Mouse (Mus musculus) liver, embryonic 14.5 days (tissue): ENCODE results near the gene Cd151. TPM values are rescaled to one million over a fixed set of nuclear protein-coding genes. Genes with fewer than 3 reads are reported as not detected.

Experiments used
- ATAC-seq: fragments of 200-750 bp; cut with Nextera tagmentation; 2 replicates; pipeline ENCODE4 v1.8.0; 2017; ENCODE audit warnings: moderate number of reproducible peaks, mild to moderate bottlenecking, moderate library complexity; ENCODE audit not compliant: insufficient read depth
- DNase-seq, 3 experiments: peaks; one replicate each; pipeline ENCODE4 v3.0.0-alpha.2; 2012 to 2013; ENCODE audit warnings: low read depth in 3 of 3, low spot score in 3 of 3
- H3K27ac ChIP-seq: fragments of 300-500 bp; sonication (generic); 2 replicates; pipeline ENCODE4 v1.5.1; 2014; ENCODE audit warnings: moderate library complexity, mild to moderate bottlenecking, control low read depth, inconsistent platforms
- H3K27me3 ChIP-seq: fragments of 300-500 bp; sonication (generic); 2 replicates; pipeline ENCODE4 v1.6.1; 2014; ENCODE audit warnings: mild to moderate bottlenecking, low read length, moderate library complexity; ENCODE audit not compliant: control insufficient read depth, insufficient read depth
- H3K36me3 ChIP-seq: fragments of 300-500 bp; sonication (generic); replicated peaks from 2 replicates; pipeline ENCODE4 v1.6.1; 2014; ENCODE audit warnings: low read depth; ENCODE audit not compliant: control insufficient read depth, insufficient read depth
- H3K4me1 ChIP-seq, 2 experiments: fragments of 200-500 bp in 1 of 2; fragments of 300-500 bp in 1 of 2; sonication (generic) in 1 of 2; replicated peaks; 2 replicates each; pipeline ENCODE4 v1.6.1; 2012 to 2014; ENCODE audit warnings: antibody characterized with exemption in 1 of 2, inconsistent platforms in 1 of 2, low read length in 1 of 2; ENCODE audit not compliant: control insufficient read depth in 2 of 2, insufficient read depth in 2 of 2
- H3K4me2 ChIP-seq: fragments of 300-500 bp; sonication (generic); 2 replicates; pipeline ENCODE4 v1.6.1; 2014; ENCODE audit warnings: low read depth, mild to moderate bottlenecking, control low read depth, moderate library complexity
- H3K4me3 ChIP-seq, 2 experiments: fragments of 200-500 bp in 1 of 2; fragments of 300-500 bp in 1 of 2; sonication (generic) in 1 of 2; 2 replicates each; pipeline ENCODE4 v1.5.1; 2012 to 2014; ENCODE audit warnings: low read depth in 2 of 2, low read length in 2 of 2, mild to moderate bottlenecking in 2 of 2, control low read depth in 1 of 2, inconsistent platforms in 1 of 2, moderate library complexity in 1 of 2; ENCODE audit not compliant: insufficient read depth in 1 of 2
- H3K9ac ChIP-seq: fragments of 300-500 bp; sonication (generic); replicated peaks from 2 replicates; pipeline ENCODE4 v1.6.1; 2014; ENCODE audit warnings: mild to moderate bottlenecking, control low read depth, moderate library complexity
- H3K9me3 ChIP-seq: fragments of 300-500 bp; sonication (generic); 2 replicates; pipeline ENCODE4 v1.6.1; 2016; ENCODE audit warnings: low read length, mixed read lengths; ENCODE audit not compliant: control insufficient read depth
- CTCF ChIP-seq: IDR thresholded peaks from 2 replicates; pipeline ENCODE4 v1.5.1; 2016; ENCODE audit warnings: antibody characterized with exemption, low read depth, control low read depth
- EP300 ChIP-seq: IDR thresholded peaks from 2 replicates; pipeline ENCODE4 v1.6.1; 2016; ENCODE audit warnings: antibody characterized with exemption, low read depth
- WGBS: fragments of 180-500 bp; shearing (Covaris S2); extraction: QIAGEN DNeasy Blood & Tissue Kit; methylation state at CpG from one replicate; pipeline ENCODE4 v1.1.7; 2014; ENCODE audit not compliant: insufficient replicate concordance; 5-methylcytosine and 5-hydroxymethylcytosine counted together
- polyA plus RNA-seq, 2 experiments: library from polyadenylated mRNA; depleted of rRNA in 1 of 2; stranded (reverse) in 1 of 2; unstranded in 1 of 2; fragments of >200 nt; fragmentation: Nextera tagmentation in 1 of 2; extraction: Ambion mirVana in 1 of 2; gene quantifications; 2 replicates each; pipeline versions ENCODE4 v1.2.1 to v1.2.3; 2012 to 2014

Gene Cd151
- polyA plus RNA-seq, 2 experiments: 13.8 to 20.0 TPM

GRCm38 (mm10) chr7:141506278-141506677, 39.1 kb downstream of the Cd151 start:
- ATAC-seq (peak; percentile 63), DNase-seq (no peak)
- peaks cover 28% of the 10 kb centered on the region for H3K36me3 ChIP-seq
- H3K4me2 ChIP-seq: peak overlapping the region; percentile 94
- no peaks in the 10 kb centered on the region for H3K9me3 ChIP-seq
- H3K27me3 ChIP-seq: no peaks in the 10 kb centered on the region
- TF ChIP-seq CTCF (no peak), EP300 (no peak)
- H3K4me1 ChIP-seq: peaks cover 33 to 45% of the 10 kb centered on the region in 2 experiments
- peak overlapping the region; percentile 96 for H3K27ac ChIP-seq
- WGBS: 37% methylated on average over 2 of the region's 2 CpGs
- peak overlapping the region; percentile 83 to 95 for H3K4me3 ChIP-seq
- H3K9ac ChIP-seq: peak overlapping the region; percentile 68

DNA sequence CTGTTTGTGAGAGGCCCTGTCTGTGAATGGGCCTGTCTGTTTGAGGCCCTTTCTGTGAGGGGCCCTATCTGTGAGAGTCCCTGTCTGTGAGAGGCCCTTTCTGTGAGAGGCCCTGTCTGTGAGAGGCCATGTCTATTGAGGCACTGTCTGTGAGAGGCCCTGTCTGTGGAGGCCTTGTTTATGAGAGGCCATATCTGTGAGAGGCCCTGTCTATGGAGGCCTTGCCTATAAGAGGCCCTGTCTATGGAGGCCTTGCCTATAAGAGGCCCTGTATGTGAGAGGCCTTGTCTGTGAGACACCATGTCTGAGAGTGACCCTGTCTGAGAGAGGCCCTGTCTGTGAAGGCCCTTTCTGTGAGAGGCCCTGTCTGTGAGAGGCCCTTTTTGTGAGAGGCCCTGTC, 41.0 kb downstream of the Cd151 start:
- Histone ChIP-seq H3K9ac (peak overlapping the region; percentile 68), H3K4me1 (peaks cover 26 to 34% of the 10 kb centered on the region in 2 experiments), H3K9me3 (no peaks in the 10 kb centered on the region), H3K4me3 (peak overlapping the region; percentile 83 to 95), H3K27me3 (no peaks in the 10 kb centered on the region), H3K27ac (peak overlapping the region; percentile 96), H3K4me2 (peak overlapping the region; percentile 94), H3K36me3 (peaks cover 43% of the 10 kb centered on the region)
- peak; percentile 79 for ATAC-seq
- DNase-seq: peak; percentile 38 to 45 (median 41)
- TF ChIP-seq EP300 (no peak), CTCF (no peak)

DNA sequence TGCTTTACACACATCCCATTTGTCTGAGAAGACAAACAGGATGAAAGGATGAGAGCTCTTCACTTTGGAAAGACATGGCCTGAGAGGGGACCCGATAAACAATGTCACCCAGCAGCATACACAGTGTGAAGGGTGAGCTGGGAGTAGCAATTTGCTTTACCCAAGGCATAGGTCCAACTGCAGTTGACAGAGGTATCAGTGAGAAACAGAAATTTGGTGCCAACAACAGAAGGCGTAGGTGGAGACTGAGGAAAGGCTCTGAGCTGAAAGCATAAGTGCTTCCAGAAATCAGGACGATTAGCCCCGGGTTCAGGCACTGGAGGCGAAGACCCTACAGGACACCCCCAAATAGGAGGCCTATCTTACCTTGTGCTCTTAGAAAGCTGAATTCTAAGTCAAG, 43.0 kb downstream of the Cd151 start:
- Histone ChIP-seq H3K36me3 (peaks cover 50% of the 10 kb centered on the region), H3K9me3 (no peaks in the 10 kb centered on the region), H3K27ac (no peak overlapping the region), H3K4me2 (no peak overlapping the region), H3K4me3 (no peak overlapping the region), H3K27me3 (no peaks in the 10 kb centered on the region), H3K9ac (no peak overlapping the region), H3K4me1 (peaks cover 23 to 32% of the 10 kb centered on the region in 2 experiments)
- TF ChIP-seq CTCF (no peak), EP300 (no peak)
- DNase-seq (no peak), ATAC-seq (no peak)
- 87% methylated on average over 5 of the region's 5 CpGs for WGBS

DNA sequence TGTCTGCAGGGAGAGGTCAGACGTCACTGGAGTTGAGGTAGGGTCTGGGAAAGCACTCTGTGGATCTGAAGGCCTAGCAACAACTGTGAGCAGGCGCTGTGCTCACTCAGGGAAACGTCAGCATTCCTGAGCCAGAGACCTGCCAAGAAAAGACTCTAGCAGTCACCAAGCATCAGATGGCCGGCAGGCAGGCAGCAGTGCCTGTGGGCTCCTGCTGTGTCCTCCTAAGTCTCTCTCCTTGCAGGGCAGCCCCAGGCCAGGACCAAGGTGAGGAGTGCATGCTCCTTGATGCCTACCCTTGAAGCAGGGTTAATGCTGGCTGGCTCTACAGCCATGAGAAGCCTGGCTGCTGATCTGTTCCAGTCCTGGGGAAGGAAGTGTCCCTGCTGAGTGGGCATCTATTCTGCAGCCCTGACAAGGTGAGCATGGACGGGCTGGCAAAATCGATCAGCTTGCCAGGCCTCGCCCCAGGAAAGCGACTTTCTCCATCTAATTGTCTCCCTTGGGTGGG, 43.5 kb downstream of the Cd151 start:
- no peaks in the 10 kb centered on the region for H3K9me3 ChIP-seq
- H3K4me3 ChIP-seq: no peak overlapping the region
- no peak overlapping the region for H3K9ac ChIP-seq
- H3K27ac ChIP-seq: no peak overlapping the region
- H3K4me2 ChIP-seq: no peak overlapping the region
- DNase-seq: no peak
- peaks cover 47% of the 10 kb centered on the region for H3K36me3 ChIP-seq
- no peak for TF ChIP-seq CTCF
- TF ChIP-seq EP300: no peak
- no peak for ATAC-seq
- H3K4me1 ChIP-seq: peaks cover 23 to 32% of the 10 kb centered on the region in 2 experiments
- 78% methylated on average over 8 of the region's 8 CpGs for WGBS
- H3K27me3 ChIP-seq: no peaks in the 10 kb centered on the region

- DNase-seq: no peak
- WGBS: 53% methylated on average over 4 of the region's 4 CpGs
- H3K9ac ChIP-seq: no peak overlapping the region
- H3K4me1 ChIP-seq: peaks cover 3 to 27% of the 10 kb centered on the region in 2 experiments
- peak; percentile 34 for ATAC-seq
- H3K27ac ChIP-seq: no peak overlapping the region
- no peaks in the 10 kb centered on the region for H3K9me3 ChIP-seq
- H3K4me3 ChIP-seq: no peak overlapping the region
- H3K36me3 ChIP-seq: peaks cover 14% of the 10 kb centered on the region
- H3K4me2 ChIP-seq: no peak overlapping the region
- TF ChIP-seq EP300 (no peak), CTCF (no peak)
- H3K27me3 ChIP-seq: no peaks in the 10 kb centered on the region
Observed at GRCm38 (mm10) chr7:141517638-141518037, 50.4 kb downstream of the Cd151 start.
